Mouse (Mus musculus): Measurements from ENCODE around the gene Aph1c. TPM values are rescaled to one million over a fixed set of nuclear protein-coding genes. Genes with fewer than 3 reads are reported as not detected.
"Not testable (repeated sequence)": the region's sequence is repeated elsewhere in the genome, so short reads cannot be mapped to it uniquely, and the experiment has no call there.

The Aph1c gene
- polyA plus RNA-seq, 1 experiment from 2014 or later, result 4.0 TPM

DNA sequence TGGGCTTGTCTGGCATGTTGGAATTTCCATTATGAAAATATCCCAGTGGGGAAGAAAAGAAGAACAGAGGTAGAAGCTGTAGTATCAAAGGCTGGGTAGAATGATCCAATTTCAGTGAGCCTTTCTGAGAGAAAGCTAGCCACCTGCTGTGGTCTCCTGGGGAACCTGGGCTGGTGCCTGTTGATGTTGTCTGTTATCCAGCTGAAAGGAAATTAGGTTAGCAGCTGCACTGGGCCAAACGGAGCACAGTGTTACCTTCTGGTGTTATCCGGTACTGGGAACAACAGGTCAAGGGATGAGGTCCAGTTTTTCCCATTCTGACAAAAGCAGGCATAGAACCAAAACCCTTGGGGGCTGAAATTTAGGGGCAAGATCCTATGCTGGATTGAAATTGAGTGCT lies 21.1 kb downstream of the Aph1c start:
- Histone ChIP-seq H3K27ac (ENCODE audit: low read depth, low read length) (no peak overlapping the region), H3K36me3 (ENCODE audit: control insufficient read depth, insufficient read depth, low read length) (no peaks in the 10 kb centered on the region), H3K9ac (replicated peaks; ENCODE audit: low read depth, low read length) (no peak overlapping the region), H3K9me3 (ENCODE audit: control insufficient read depth, low read length) (no peaks in the 10 kb centered on the region), H3K27me3 (ENCODE audit: control insufficient read depth, insufficient read depth, low read length) (no peaks in the 10 kb centered on the region), H3K4me1 (ENCODE audit: control insufficient read depth, insufficient read depth, low read length) (no peaks in the 10 kb centered on the region), H3K4me2 (ENCODE audit: low read depth, low read length) (no peak overlapping the region), H3K4me3 (ENCODE audit: low read depth, low read length) (no peak overlapping the region)
- WGBS, result 13% methylated on average over 2 of the region's 2 CpGs
- no peak for ATAC-seq (ENCODE audit: low read depth)

DNA sequence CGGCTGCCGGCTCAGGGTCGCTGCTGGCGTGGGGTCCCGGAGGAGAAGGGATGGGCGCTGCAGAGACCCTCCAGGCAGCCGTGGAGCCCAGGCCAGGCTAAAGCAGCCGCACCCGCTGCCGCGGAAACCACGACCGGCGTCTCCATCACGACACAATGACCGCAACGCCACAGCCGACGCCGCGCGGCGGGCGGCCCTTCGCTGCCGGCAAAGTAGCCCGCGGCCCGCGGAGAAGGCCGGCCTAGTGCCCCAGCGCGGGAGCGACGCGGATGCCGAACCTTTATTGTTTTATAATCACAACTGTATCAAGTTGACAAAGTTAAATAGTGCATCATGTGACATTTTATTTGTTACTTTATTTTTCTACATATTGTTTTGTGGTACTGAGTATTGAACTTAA lies 28.6 kb downstream of the Aph1c start:
- H3K27ac ChIP-seq (ENCODE audit: low read depth, low read length); H3K4me1 ChIP-seq (ENCODE audit: control insufficient read depth, insufficient read depth, low read length); H3K9ac ChIP-seq (replicated peaks; ENCODE audit: low read depth, low read length); H3K9me3 ChIP-seq (ENCODE audit: control insufficient read depth, low read length); H3K36me3 ChIP-seq (ENCODE audit: control insufficient read depth, insufficient read depth, low read length); ATAC-seq (ENCODE audit: low read depth); H3K27me3 ChIP-seq (ENCODE audit: control insufficient read depth, insufficient read depth, low read length): not testable (repeated sequence)
- peak overlapping the region; percentile 46 for H3K4me2 ChIP-seq (ENCODE audit: low read depth, low read length)
- WGBS, result under 1% methylated on average over 28 of the region's 37 CpGs
- peak overlapping the region; percentile 26 for H3K4me3 ChIP-seq (ENCODE audit: low read depth, low read length)

DNA sequence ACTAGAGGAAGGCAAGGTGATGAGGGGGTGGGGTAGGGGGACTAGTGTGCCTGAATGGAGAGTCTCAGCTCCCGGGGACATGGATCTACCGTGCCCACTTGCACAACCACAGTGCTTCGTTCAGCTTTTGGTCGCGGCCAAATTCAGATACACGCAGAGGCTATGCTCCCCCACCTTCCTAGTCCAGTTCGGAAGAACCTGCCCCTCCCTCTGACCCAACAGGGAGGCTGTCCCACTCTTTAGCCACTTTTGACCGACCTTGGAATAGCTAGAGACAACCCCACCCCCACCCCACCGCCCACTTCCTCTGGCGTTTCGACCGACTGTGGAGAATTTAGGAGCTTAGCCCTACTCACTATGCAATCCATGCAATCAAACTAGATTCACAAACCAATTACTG lies 32.6 kb downstream of the Aph1c start:
- H3K27ac ChIP-seq (ENCODE audit: low read depth, low read length), result no peak overlapping the region
- no peaks in the 10 kb centered on the region for H3K4me1 ChIP-seq (ENCODE audit: control insufficient read depth, insufficient read depth, low read length)
- no peak overlapping the region for H3K4me2 ChIP-seq (ENCODE audit: low read depth, low read length)
- 54% methylated on average over 12 of the region's 12 CpGs for WGBS
- H3K9ac ChIP-seq (replicated peaks; ENCODE audit: low read depth, low read length), result no peak overlapping the region
- no peaks in the 10 kb centered on the region for H3K27me3 ChIP-seq (ENCODE audit: control insufficient read depth, insufficient read depth, low read length)
- ATAC-seq (ENCODE audit: low read depth), result no peak
- no peak overlapping the region for H3K4me3 ChIP-seq (ENCODE audit: low read depth, low read length)
- H3K36me3 ChIP-seq (ENCODE audit: control insufficient read depth, insufficient read depth, low read length), result no peaks in the 10 kb centered on the region
- no peaks in the 10 kb centered on the region for H3K9me3 ChIP-seq (ENCODE audit: control insufficient read depth, low read length)

DNA sequence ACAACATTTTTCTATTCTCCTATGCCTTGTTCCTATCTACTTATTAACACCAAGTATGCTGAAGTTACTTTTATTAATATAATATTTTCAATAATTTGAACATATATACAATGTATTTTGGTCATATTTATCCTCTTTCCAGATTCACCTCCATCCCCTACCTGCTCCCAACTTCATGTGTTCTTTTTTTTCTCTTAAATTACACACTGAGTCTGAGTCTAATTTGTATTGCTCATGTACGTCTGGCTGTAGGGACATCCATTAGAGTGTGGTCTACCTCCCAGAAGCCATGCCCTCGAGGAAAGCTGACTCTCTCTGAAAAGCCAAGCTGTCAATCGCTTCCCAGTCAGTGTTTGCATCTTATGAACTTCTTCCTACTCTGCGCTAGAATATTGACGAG lies 37.8 kb downstream of the Aph1c start, which contains the start of gene Gm10647:
Gene Gm10647 (plus strand): TSS at position 301 of the 400 bp plus-strand sequence.
- no peaks in the 10 kb centered on the region for H3K27me3 ChIP-seq (ENCODE audit: control insufficient read depth, insufficient read depth, low read length)
- peak within 1 kb of the TSS; percentile 71 for H3K4me3 ChIP-seq (ENCODE audit: low read depth, low read length)
- 80% methylated on average over 5 of the region's 5 CpGs for WGBS
- no peak for ATAC-seq (ENCODE audit: low read depth)
- peak within 1 kb of the TSS; percentile 83 for H3K4me2 ChIP-seq (ENCODE audit: low read depth, low read length)
- peak within 1 kb of the TSS; percentile 91 for H3K27ac ChIP-seq (ENCODE audit: low read depth, low read length)
- no peaks in the 10 kb centered on the region for H3K9me3 ChIP-seq (ENCODE audit: control insufficient read depth, low read length)
- no peaks in the 10 kb centered on the region for H3K36me3 ChIP-seq (ENCODE audit: control insufficient read depth, insufficient read depth, low read length)
- H3K4me1 ChIP-seq (ENCODE audit: control insufficient read depth, insufficient read depth, low read length), result peaks cover 4% of the 10 kb centered on the region; the same call in 1 of the 2 replicates
- peak within 1 kb of the TSS; percentile 88 for H3K9ac ChIP-seq (replicated peaks; ENCODE audit: low read depth, low read length)

DNA sequence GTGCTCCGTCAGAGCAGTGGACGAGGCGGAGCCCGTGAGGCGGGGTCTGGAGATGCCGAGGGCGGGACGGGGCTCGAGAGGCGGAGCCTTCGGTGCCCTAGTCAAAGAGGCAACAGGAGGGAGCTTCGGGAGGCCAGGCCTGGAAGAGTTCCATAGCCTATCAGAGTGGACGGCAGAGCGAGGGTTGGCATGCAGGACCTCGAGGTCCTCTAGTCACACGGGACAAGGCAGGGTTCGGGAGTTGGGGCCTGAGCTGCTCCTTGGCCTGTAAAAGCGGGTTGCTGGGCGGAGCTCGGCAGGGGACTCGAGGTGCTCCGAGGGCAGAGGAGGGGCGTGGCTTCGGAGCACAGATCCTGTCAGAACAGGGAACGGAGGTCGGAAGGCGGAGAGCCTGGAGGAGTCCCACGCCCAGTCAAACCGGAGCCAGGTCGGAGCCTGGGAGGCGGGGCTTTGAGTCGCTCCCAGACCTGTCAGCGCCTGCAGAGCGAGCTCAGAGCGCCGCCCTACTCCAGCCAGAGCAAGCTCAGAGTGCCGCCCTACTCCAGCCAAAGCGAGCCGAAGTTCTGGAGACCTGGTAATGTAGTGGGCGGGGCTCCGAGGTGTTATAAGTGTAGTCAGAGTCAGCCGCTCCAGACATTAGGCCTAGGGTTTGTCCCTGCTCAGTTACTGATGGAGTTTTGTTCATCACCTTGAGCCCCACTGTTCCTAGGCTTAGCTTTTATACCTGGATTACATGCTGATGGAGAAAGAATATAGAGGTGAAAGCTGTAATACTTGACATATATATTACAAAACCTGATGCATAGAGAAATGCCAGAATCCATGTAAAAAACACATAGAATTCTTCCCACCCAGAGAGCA lies 38.8 kb downstream of the Aph1c start, which contains the start of gene Aph1b:
Gene Aph1b (minus strand): TSS at position 27 of the 861 bp plus-strand sequence.
- 0% methylated on average over 42 of the region's 42 CpGs for whole genome bisulfite sequencing
- Histone ChIP-seq H3K9ac (replicated peaks; ENCODE audit: low read depth, low read length) (peak within 1 kb of the TSS; percentile 88), H3K4me2 (ENCODE audit: low read depth, low read length) (peak within 1 kb of the TSS; percentile 83), H3K4me1 (ENCODE audit: control insufficient read depth, insufficient read depth, low read length) (peaks cover 4% of the 10 kb centered on the region; the same call in 1 of the 2 replicates), H3K27me3 (ENCODE audit: control insufficient read depth, insufficient read depth, low read length) (no peaks in the 10 kb centered on the region), H3K4me3 (ENCODE audit: low read depth, low read length) (peak within 1 kb of the TSS; percentile 71), H3K27ac (ENCODE audit: low read depth, low read length) (peak within 1 kb of the TSS; percentile 91), H3K9me3 (ENCODE audit: control insufficient read depth, low read length) (no peaks in the 10 kb centered on the region), H3K36me3 (ENCODE audit: control insufficient read depth, insufficient read depth, low read length) (no peaks in the 10 kb centered on the region)
- ATAC-seq (ENCODE audit: low read depth), result peak; percentile 99

DNA sequence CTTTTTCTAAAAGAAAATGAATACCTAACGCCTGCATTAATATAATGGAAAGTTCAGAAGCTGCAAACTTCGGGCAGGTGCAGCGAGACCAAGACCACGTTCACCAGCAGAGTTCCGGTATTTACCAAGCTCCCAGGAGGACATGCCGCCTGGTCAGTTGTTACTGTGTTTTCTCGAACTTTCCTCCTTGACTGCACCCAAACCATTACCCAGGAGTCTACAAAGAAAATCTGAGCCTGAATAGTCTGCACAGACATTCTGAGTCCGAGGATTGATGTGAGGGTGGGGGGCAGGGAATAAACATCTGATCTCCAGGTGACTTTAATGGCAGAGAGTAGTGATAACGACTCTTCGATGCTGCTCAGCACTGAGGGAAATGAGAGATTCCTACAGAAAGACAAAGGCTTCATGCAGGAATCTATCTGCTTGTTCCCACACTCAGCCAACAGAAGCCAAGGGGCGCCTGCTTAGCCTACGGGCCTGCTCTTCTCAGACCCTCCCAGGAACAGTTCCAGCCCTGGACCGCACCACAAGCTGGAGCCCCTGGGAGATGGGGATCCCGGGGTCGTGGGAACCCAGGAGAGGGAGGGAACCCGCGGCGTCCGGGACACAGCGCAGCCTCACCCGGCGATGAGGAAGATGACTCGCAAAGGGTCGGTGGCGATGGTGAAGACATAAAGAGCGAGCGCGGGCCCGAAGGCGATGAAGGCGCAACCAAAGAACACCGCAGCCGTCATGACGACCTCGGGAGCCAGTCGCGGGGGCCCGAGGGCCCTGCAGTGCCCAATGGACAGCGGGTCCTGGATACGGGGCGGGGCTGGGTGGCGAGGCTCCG lies 39.7 kb downstream of the Aph1c start:
- Histone ChIP-seq H3K9ac (replicated peaks; ENCODE audit: low read depth, low read length) (peak overlapping the region; percentile 88), H3K4me3 (ENCODE audit: low read depth, low read length) (peak overlapping the region; percentile 71), H3K4me1 (ENCODE audit: control insufficient read depth, insufficient read depth, low read length) (peaks cover 4% of the 10 kb centered on the region; the same call in 1 of the 2 replicates), H3K27ac (ENCODE audit: low read depth, low read length) (peak overlapping the region; percentile 91), H3K4me2 (ENCODE audit: low read depth, low read length) (peak overlapping the region; percentile 83), H3K27me3 (ENCODE audit: control insufficient read depth, insufficient read depth, low read length) (no peaks in the 10 kb centered on the region), H3K9me3 (ENCODE audit: control insufficient read depth, low read length) (no peaks in the 10 kb centered on the region), H3K36me3 (ENCODE audit: control insufficient read depth, insufficient read depth, low read length) (0 out of 2 replicates have a peak, but pooled peaks cover 4% of the 10 kb centered on the region)
- 3% methylated on average over 38 of the region's 43 CpGs for WGBS
- peak; percentile 68 for ATAC-seq (ENCODE audit: low read depth)

DNA sequence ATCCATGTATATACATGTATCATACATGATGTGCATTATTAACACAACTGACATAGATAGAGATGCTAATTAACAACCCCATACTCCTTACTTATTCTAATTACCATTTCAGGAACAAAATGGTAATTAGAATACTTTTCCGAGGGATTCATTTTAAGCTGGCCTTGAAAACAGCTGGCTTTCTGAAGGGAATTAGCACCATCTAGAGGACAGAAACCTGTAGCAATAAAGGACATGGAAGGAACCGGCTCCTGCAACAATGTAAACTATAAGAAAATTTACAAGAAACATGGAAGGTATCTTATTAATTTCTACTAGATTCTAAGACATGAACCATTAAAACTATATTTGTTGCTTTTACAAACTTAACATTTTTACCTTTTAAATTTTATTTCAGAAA lies 46.7 kb downstream of the Aph1c start:
- Histone ChIP-seq H3K9ac (replicated peaks; ENCODE audit: low read depth, low read length) (no peak overlapping the region), H3K4me3 (ENCODE audit: low read depth, low read length) (no peak overlapping the region), H3K27ac (ENCODE audit: low read depth, low read length) (no peak overlapping the region), H3K4me2 (ENCODE audit: low read depth, low read length) (no peak overlapping the region), H3K4me1 (ENCODE audit: control insufficient read depth, insufficient read depth, low read length) (no peaks in the 10 kb centered on the region), H3K9me3 (ENCODE audit: control insufficient read depth, low read length) (no peaks in the 10 kb centered on the region), H3K27me3 (ENCODE audit: control insufficient read depth, insufficient read depth, low read length) (no peaks in the 10 kb centered on the region), H3K36me3 (ENCODE audit: control insufficient read depth, insufficient read depth, low read length) (0 out of 2 replicates have a peak, but pooled peaks cover 4% of the 10 kb centered on the region)
- no peak for ATAC-seq (ENCODE audit: low read depth)
- 9% methylated on average over 2 of the region's 2 CpGs for WGBS

DNA sequence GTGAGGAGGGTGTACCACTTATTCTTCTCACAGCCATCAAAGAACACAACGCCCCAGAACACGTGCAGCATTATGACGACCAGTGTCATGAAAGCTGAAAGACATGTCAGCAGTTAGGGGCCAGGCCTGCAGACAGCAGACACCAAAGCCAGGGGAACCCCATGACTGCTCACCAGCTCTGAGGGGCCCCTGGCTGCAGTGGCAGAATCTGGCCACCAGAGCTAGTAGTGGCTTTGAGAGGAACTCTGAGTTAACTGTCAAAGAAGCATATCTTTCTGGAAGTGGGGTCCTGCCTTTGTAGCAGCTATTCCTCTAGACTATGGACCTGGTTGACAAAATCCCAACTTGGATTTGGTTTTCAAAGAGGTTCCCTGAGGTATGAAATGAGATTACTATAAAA lies 50.0 kb downstream of the Aph1c start:
- not testable (repeated sequence) for H3K27me3 ChIP-seq (ENCODE audit: control insufficient read depth, insufficient read depth, low read length); H3K9me3 ChIP-seq (ENCODE audit: control insufficient read depth, low read length); H3K9ac ChIP-seq (replicated peaks; ENCODE audit: low read depth, low read length); ATAC-seq (ENCODE audit: low read depth); H3K27ac ChIP-seq (ENCODE audit: low read depth, low read length); H3K4me3 ChIP-seq (ENCODE audit: low read depth, low read length); H3K4me1 ChIP-seq (ENCODE audit: control insufficient read depth, insufficient read depth, low read length); H3K36me3 ChIP-seq (ENCODE audit: control insufficient read depth, insufficient read depth, low read length); H3K4me2 ChIP-seq (ENCODE audit: low read depth, low read length)
- no CpG with 5 or more reads among the region's 3 CpGs for WGBS

DNA sequence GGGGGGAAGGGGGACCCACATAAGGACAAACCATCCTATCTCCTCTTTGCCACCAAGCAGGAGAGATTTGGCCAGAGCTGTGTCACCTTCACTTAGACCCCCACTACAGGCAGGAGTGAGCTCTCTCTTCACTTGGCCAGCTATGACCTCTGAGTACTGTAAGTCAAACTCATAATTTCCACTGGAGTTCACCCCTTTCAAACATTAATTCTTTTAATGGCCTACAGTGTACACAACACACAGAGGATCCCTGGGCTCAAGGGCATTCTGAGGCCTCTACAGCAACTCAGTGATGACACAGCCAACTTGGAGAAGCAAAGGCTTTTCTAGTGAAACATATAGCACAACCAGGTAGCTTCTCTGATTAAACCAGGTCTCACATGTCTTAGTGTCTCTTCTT lies 63.8 kb downstream of the Aph1c start:
- Histone ChIP-seq H3K27me3 (ENCODE audit: control insufficient read depth, insufficient read depth, low read length) (no peaks in the 10 kb centered on the region), H3K36me3 (ENCODE audit: control insufficient read depth, insufficient read depth, low read length) (no peaks in the 10 kb centered on the region), H3K27ac (ENCODE audit: low read depth, low read length) (no peak overlapping the region), H3K9ac (replicated peaks; ENCODE audit: low read depth, low read length) (no peak overlapping the region), H3K4me2 (ENCODE audit: low read depth, low read length) (no peak overlapping the region), H3K4me3 (ENCODE audit: low read depth, low read length) (no peak overlapping the region), H3K4me1 (ENCODE audit: control insufficient read depth, insufficient read depth, low read length) (no peaks in the 10 kb centered on the region), H3K9me3 (ENCODE audit: control insufficient read depth, low read length) (no peaks in the 10 kb centered on the region)
- no peak for ATAC-seq (ENCODE audit: low read depth)

Data from neural tube, embryonic 14.5 days (tissue).